Mouse (Mus musculus) CD8-positive naive resting alpha-beta T cell, adult 2 months (primary cell): ENCODE measurements around the gene Pde8a.
A peak's percentile ranks its signal among the peaks of the same experiment; 100 is the strongest.

Experiments
- DNase-seq, 2 experiments: peaks; one replicate each; pipeline ENCODE4 v3.0.0; 2022; ENCODE audit warnings: low read depth in 2 of 2, low spot score in 2 of 2

Pde8a gene

GRCm38 (mm10) chr7:81335705-81336431, 122.5 kb downstream of the Pde8a start:
- no peak for DNase-seq

GRCm38 (mm10) chr7:81336432-81336786, 123.0 kb downstream of the Pde8a start:
- DNase-seq: peak in 1 of 2 experiments; percentile 26

GRCm38 (mm10) chr7:81337785-81338521, 124.6 kb downstream of the Pde8a start:
- DNase-seq: no peak

- no peak for DNase-seq
These were observed 125.1 kb downstream of the Pde8a start for GRCm38 (mm10) chr7:81338522-81338873.

- peak; percentile 41 to 66 for DNase-seq
These were observed 126.4 kb downstream of the Pde8a start for GRCm38 (mm10) chr7:81339783-81340182.

GRCm38 (mm10) chr7:81341563-81341962, 128.2 kb downstream of the Pde8a start:
- DNase-seq: peak in 1 of 2 experiments; percentile 28

- DNase-seq: no peak
These were observed 129.1 kb downstream of the Pde8a start for GRCm38 (mm10) chr7:81342356-81343094.

- no peak for DNase-seq
These were observed 129.9 kb downstream of the Pde8a start for GRCm38 (mm10) chr7:81343316-81343715.

- DNase-seq: no peak
These were observed 130.4 kb downstream of the Pde8a start for GRCm38 (mm10) chr7:81343831-81344230.

- peak; percentile 99 for DNase-seq
These were observed 131.4 kb downstream of the Pde8a start, which contains the start of gene Rps17 for GRCm38 (mm10) chr7:81344544-81345446. Gene Rps17, minus strand, starts transcription at chr7:81345254.

- DNase-seq: no peak
These were observed 132.2 kb downstream of the Pde8a start for GRCm38 (mm10) chr7:81345447-81346170.

GRCm38 (mm10) chr7:81348206-81348605, 134.8 kb downstream of the Pde8a start:
- DNase-seq: no peak

- no peak for DNase-seq
These were observed 138.4 kb downstream of the Pde8a start for GRCm38 (mm10) chr7:81351826-81352225.

GRCm38 (mm10) chr7:81355746-81356145, 142.3 kb downstream of the Pde8a start:
- DNase-seq: no peak

- DNase-seq: no peak
These were observed 143.0 kb downstream of the Pde8a start for GRCm38 (mm10) chr7:81356360-81356759.

- DNase-seq: no peak
These were observed 143.6 kb downstream of the Pde8a start for GRCm38 (mm10) chr7:81356975-81357374.

GRCm38 (mm10) chr7:81367946-81368345, 154.6 kb downstream of the Pde8a start:
- DNase-seq: no peak

- no peak for DNase-seq
These were observed 156.3 kb downstream of the Pde8a start for GRCm38 (mm10) chr7:81369724-81370123.

GRCm38 (mm10) chr7:81371811-81372210, 158.4 kb downstream of the Pde8a start:
- DNase-seq: no peak

- no peak for DNase-seq
These were observed 159.0 kb downstream of the Pde8a start for GRCm38 (mm10) chr7:81372337-81372920.
